Mouse (Mus musculus) midbrain, embryonic 14.5 days (tissue): ENCODE measurements around the gene Rpl5. TPM values are rescaled to one million over a fixed set of nuclear protein-coding genes. Genes with fewer than 3 reads are reported as not detected.

Experiments used
- ATAC-seq: fragments of 200-750 bp; cut with Nextera tagmentation; 2 replicates; pipeline ENCODE4 v1.8.0; 2017; ENCODE audit warnings: moderate number of reproducible peaks, moderate library complexity; ENCODE audit not compliant: low FRiP score, low TSS enrichment
- DNase-seq: peaks from one replicate; pipeline ENCODE4 v3.0.0-alpha.2; 2015
- H3K27ac ChIP-seq: fragments of 300-500 bp; sonication (generic); replicated peaks from 2 replicates; pipeline ENCODE4 v1.5.1; 2014; ENCODE audit warnings: mild to moderate bottlenecking, low read depth, low read length, moderate library complexity
- H3K27me3 ChIP-seq: fragments of 300-500 bp; sonication (generic); 2 replicates; pipeline ENCODE4 v1.6.1; 2014; ENCODE audit warnings: low read length, control low read depth, mixed read lengths; ENCODE audit not compliant: control insufficient read depth, insufficient read depth
- H3K36me3 ChIP-seq: fragments of 300-500 bp; sonication (generic); 2 replicates; pipeline ENCODE4 v1.6.1; 2014; ENCODE audit warnings: low read length, control low read depth; ENCODE audit not compliant: control insufficient read depth, insufficient read depth
- H3K4me1 ChIP-seq: fragments of 300-500 bp; sonication (generic); 2 replicates; pipeline ENCODE4 v1.6.1; 2014; ENCODE audit warnings: mild to moderate bottlenecking, antibody characterized with exemption, low read length, control low read depth; ENCODE audit not compliant: control insufficient read depth, insufficient read depth
- H3K4me2 ChIP-seq: fragments of 300-500 bp; sonication (generic); 2 replicates; pipeline ENCODE4 v1.6.1; 2014; ENCODE audit warnings: mild to moderate bottlenecking, low read length, moderate library complexity
- H3K4me3 ChIP-seq: fragments of 300-500 bp; sonication (generic); replicated peaks from 2 replicates; pipeline ENCODE4 v1.5.1; 2014; ENCODE audit warnings: low read depth, low read length
- H3K9ac ChIP-seq: fragments of 300-500 bp; sonication (generic); replicated peaks from 2 replicates; pipeline ENCODE4 v1.6.1; 2014; ENCODE audit warnings: mild to moderate bottlenecking, low read length, moderate library complexity
- H3K9me3 ChIP-seq: fragments of 300-500 bp; sonication (generic); 2 replicates; pipeline ENCODE4 v1.6.1; 2016; ENCODE audit warnings: low read length, control low read depth, mixed read lengths; ENCODE audit not compliant: control insufficient read depth
- WGBS: fragments of 180-500 bp; shearing (Covaris S2); extraction: QIAGEN DNeasy Blood & Tissue Kit; methylation state at CpG from one replicate; pipeline ENCODE4 v1.1.7; 2014; 5-methylcytosine and 5-hydroxymethylcytosine counted together
- polyA plus RNA-seq: library from polyadenylated mRNA; unstranded; fragments of >200 nt; fragmentation: Nextera tagmentation; extraction: Ambion mirVana; gene quantifications from 2 replicates; pipeline ENCODE4 v1.2.1, GENCODE M21; 2014

The Rpl5 gene
- polyA plus RNA-seq = 69.8 and 74.8 TPM in 2 replicates

- H3K4me3 ChIP-seq = peak within 1 kb of the TSS; percentile 96
- peak; percentile 97 for ATAC-seq
Observed at GRCm38 (mm10) chr5:107900206-107901013, at the start of gene Rpl5. TSS of gene Rpl5 (plus strand) at chr5:107900502.

GRCm38 (mm10) chr5:107853807-107854206 is 46.5 kb upstream of the Rpl5 start:
- DNase-seq (peak; percentile 23), ATAC-seq (no peak)
- Histone ChIP-seq H3K27ac (no peak overlapping the region), H3K4me2 (no peak overlapping the region), H3K9ac (no peak overlapping the region), H3K36me3 (no peaks in the 10 kb centered on the region), H3K9me3 (no peaks in the 10 kb centered on the region), H3K4me3 (no peak overlapping the region), H3K27me3 (no peaks in the 10 kb centered on the region), H3K4me1 (0 out of 2 replicates have a peak, but pooled peaks cover 4% of the 10 kb centered on the region)
- 15% methylated on average over 6 of the region's 6 CpGs for WGBS

More at GRCm38 (mm10) chr5:107900206-107901013, at the start of gene Rpl5:
- Histone ChIP-seq H3K9ac (peak within 1 kb of the TSS; percentile 96), H3K9me3 (no peaks in the 10 kb centered on the region), H3K27ac (peak within 1 kb of the TSS; percentile 90), H3K4me1 (peaks cover 11% of the 10 kb centered on the region), H3K36me3 (peaks cover 32% of the 10 kb centered on the region), H3K27me3 (no peaks in the 10 kb centered on the region), H3K4me2 (peak within 1 kb of the TSS; percentile 87)
- peak; percentile 98 for DNase-seq
- WGBS = 4% methylated on average over 66 of the region's 66 CpGs

DNA sequence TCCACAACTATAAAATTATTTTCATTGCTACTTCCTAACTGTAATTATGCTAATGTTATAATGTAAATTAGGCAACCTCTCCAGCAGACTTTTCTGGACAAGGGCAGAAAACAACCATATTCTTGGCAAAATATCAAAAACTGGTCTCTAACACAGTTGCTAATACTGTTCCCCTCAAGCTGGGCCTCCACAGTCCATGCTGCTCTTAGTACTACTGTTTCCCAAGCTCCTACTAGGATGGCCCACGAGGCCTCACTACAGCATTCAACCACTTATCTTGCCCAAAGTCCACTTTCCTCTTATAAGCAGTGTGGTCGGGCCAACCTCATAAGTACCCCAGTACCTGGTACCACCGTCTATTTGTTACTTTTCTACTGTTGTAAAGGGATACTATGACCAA is 45.7 kb upstream of the Rpl5 start:
- Histone ChIP-seq H3K4me1 (0 out of 2 replicates have a peak, but pooled peaks cover 4% of the 10 kb centered on the region), H3K4me3 (no peak overlapping the region), H3K4me2 (no peak overlapping the region), H3K9me3 (no peaks in the 10 kb centered on the region), H3K9ac (no peak overlapping the region), H3K36me3 (no peaks in the 10 kb centered on the region), H3K27ac (no peak overlapping the region), H3K27me3 (no peaks in the 10 kb centered on the region)
- WGBS = 81% methylated on average over 3 of the region's 3 CpGs
- DNase-seq (no peak), ATAC-seq (no peak)

GRCm38 (mm10) chr5:107855546-107855945 is 44.8 kb upstream of the Rpl5 start:
- Histone ChIP-seq H3K27me3 (no peaks in the 10 kb centered on the region), H3K27ac (no peak overlapping the region), H3K9ac (no peak overlapping the region), H3K4me2 (no peak overlapping the region), H3K4me1 (0 out of 2 replicates have a peak, but pooled peaks cover 4% of the 10 kb centered on the region), H3K36me3 (no peaks in the 10 kb centered on the region), H3K9me3 (no peaks in the 10 kb centered on the region), H3K4me3 (no peak overlapping the region)
- DNase-seq (no peak), ATAC-seq (no peak)
- 94% methylated on average over 2 of the region's 2 CpGs for WGBS

GRCm38 (mm10) chr5:107858963-107859362 is 41.3 kb upstream of the Rpl5 start:
- no peak overlapping the region for H3K9ac ChIP-seq
- no peaks in the 10 kb centered on the region for H3K27me3 ChIP-seq
- H3K27ac ChIP-seq = no peak overlapping the region
- peak; percentile 14 for DNase-seq
- H3K4me3 ChIP-seq = no peak overlapping the region
- no peaks in the 10 kb centered on the region for H3K9me3 ChIP-seq
- WGBS = 53% methylated on average over 2 of the region's 2 CpGs
- H3K36me3 ChIP-seq = no peaks in the 10 kb centered on the region
- no peak overlapping the region for H3K4me2 ChIP-seq
- no peak for ATAC-seq
- 0 out of 2 replicates have a peak, but pooled peaks cover 4% of the 10 kb centered on the region for H3K4me1 ChIP-seq

DNA sequence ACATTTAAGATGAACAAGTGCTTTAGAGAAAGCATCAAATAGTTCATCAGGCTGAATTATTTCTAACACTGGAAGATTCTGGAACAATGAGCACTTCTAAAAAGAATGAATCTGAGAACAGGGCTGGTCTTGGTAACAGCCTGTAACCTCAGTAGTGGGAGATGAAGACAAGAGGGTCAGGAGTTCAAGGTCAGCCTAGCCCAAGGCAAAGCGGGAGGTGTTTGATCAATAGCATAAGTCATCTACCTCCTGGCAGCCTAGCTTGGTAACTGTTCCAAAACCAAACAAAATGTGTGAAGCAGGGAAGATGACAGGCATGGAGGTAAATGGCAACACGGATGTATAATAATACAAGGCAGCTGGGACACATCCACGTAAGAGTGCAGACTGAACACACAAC is 36.3 kb upstream of the Rpl5 start:
- H3K4me1 ChIP-seq = peaks cover 4% of the 10 kb centered on the region; the same call in 1 of the 2 replicates
- no peak for DNase-seq
- WGBS = 86% methylated on average over 3 of the region's 3 CpGs
- no peak overlapping the region for H3K4me2 ChIP-seq
- H3K36me3 ChIP-seq = no peaks in the 10 kb centered on the region
- H3K27ac ChIP-seq = no peak overlapping the region
- no peak overlapping the region for H3K9ac ChIP-seq
- H3K9me3 ChIP-seq = no peaks in the 10 kb centered on the region
- H3K4me3 ChIP-seq = no peak overlapping the region
- no peaks in the 10 kb centered on the region for H3K27me3 ChIP-seq
- no peak for ATAC-seq

- peaks cover 4% of the 10 kb centered on the region; the same call in 1 of the 2 replicates for H3K4me1 ChIP-seq
- H3K36me3 ChIP-seq = no peaks in the 10 kb centered on the region
- H3K9me3 ChIP-seq = no peaks in the 10 kb centered on the region
- DNase-seq = no peak
- H3K27ac ChIP-seq = no peak overlapping the region
- no peaks in the 10 kb centered on the region for H3K27me3 ChIP-seq
- H3K4me2 ChIP-seq = no peak overlapping the region
- WGBS = 84% methylated on average over 2 of the region's 2 CpGs
- no peak overlapping the region for H3K9ac ChIP-seq
- ATAC-seq = no peak
- H3K4me3 ChIP-seq = no peak overlapping the region
Observed at GRCm38 (mm10) chr5:107866127-107867126, 33.9 kb upstream of the Rpl5 start.
